Mouse (Mus musculus) midbrain, postnatal 0 days (tissue): ENCODE measurements around the gene Tlr9. TPM values are rescaled to one million over a fixed set of nuclear protein-coding genes. Genes with fewer than 3 reads are reported as not detected.
A peak's percentile ranks its signal among the peaks of the same experiment; 100 is the strongest.

ENCODE experiments used
- ATAC-seq: fragments of 200-750 bp; cut with Nextera tagmentation; 2 replicates; pipeline ENCODE4 v1.8.0; 2017; ENCODE audit warnings: moderate number of reproducible peaks, mild to moderate bottlenecking, moderate TSS enrichment, moderate library complexity; ENCODE audit not compliant: low FRiP score
- DNase-seq: peaks from one replicate; pipeline ENCODE4 v3.0.0-alpha.2; 2015; ENCODE audit warnings: low spot score
- H3K27ac ChIP-seq: fragments of 300-500 bp; sonication (generic); 2 replicates; pipeline ENCODE4 v1.5.1; 2014; ENCODE audit warnings: low read depth, mild to moderate bottlenecking, low read length, mixed read lengths
- H3K27me3 ChIP-seq: fragments of 300-500 bp; sonication (generic); 2 replicates; pipeline ENCODE4 v1.6.1; 2014; ENCODE audit warnings: low read length, control low read depth, mixed read lengths; ENCODE audit not compliant: insufficient read depth
- H3K36me3 ChIP-seq: fragments of 300-500 bp; sonication (generic); 2 replicates; pipeline ENCODE4 v1.6.1; 2014; ENCODE audit warnings: low read length, control low read depth, mixed read lengths; ENCODE audit not compliant: insufficient read depth
- H3K4me1 ChIP-seq: fragments of 300-500 bp; sonication (generic); 2 replicates; pipeline ENCODE4 v1.6.1; 2014; ENCODE audit warnings: mild to moderate bottlenecking, control low read depth, antibody characterized with exemption, low read length, mixed read lengths; ENCODE audit not compliant: insufficient read depth
- H3K4me2 ChIP-seq: fragments of 300-500 bp; sonication (generic); 2 replicates; pipeline ENCODE4 v1.6.1; 2014; ENCODE audit warnings: low read depth, mild to moderate bottlenecking, low read length, mixed read lengths; ENCODE audit not compliant: poor library complexity, severe bottlenecking
- H3K4me3 ChIP-seq: fragments of 300-500 bp; sonication (generic); 2 replicates; pipeline ENCODE4 v1.5.1; 2014; ENCODE audit warnings: low read depth, mild to moderate bottlenecking, low read length, moderate library complexity
- H3K9ac ChIP-seq: fragments of 300-500 bp; sonication (generic); replicated peaks from 2 replicates; pipeline ENCODE4 v1.6.1; 2014; ENCODE audit warnings: mild to moderate bottlenecking, low read length, moderate library complexity, mixed read lengths; ENCODE audit not compliant: poor library complexity, severe bottlenecking
- H3K9me3 ChIP-seq: fragments of 300-500 bp; sonication (generic); 2 replicates; pipeline ENCODE4 v1.6.1; 2016; ENCODE audit warnings: low read length, control low read depth
- CTCF ChIP-seq: IDR thresholded peaks from 2 replicates; pipeline ENCODE4 v1.5.1; 2016; ENCODE audit warnings: antibody characterized with exemption, mild to moderate bottlenecking
- WGBS: fragments of 180-500 bp; shearing (Covaris S2); extraction: QIAGEN DNeasy Blood & Tissue Kit; methylation state at CpG from one replicate; pipeline ENCODE4 v1.1.7; 2014; 5-methylcytosine and 5-hydroxymethylcytosine counted together
- polyA plus RNA-seq: library from polyadenylated mRNA; unstranded; fragments of >200 nt; fragmentation: Nextera tagmentation; extraction: Ambion mirVana; gene quantifications from 2 replicates; pipeline ENCODE4 v1.2.1, GENCODE M21; 2015
- total RNA-seq: library from RNA; depleted of rRNA; stranded (reverse); fragments of >200 nt; gene quantifications from 2 replicates; pipeline ENCODE4 v1.2.3, GENCODE M21; 2014

The Tlr9 gene
- total and polyA plus RNA-seq, 2 experiments from 2014 or later: 0.16 to 0.49 TPM

- H3K9ac ChIP-seq: 0 out of 2 replicates have a peak overlapping the region, but pooled peaks have one; percentile 24
- TF ChIP-seq CTCF: no peak
- H3K27ac ChIP-seq: no peak overlapping the region
- H3K4me2 ChIP-seq: no peak overlapping the region
- no peaks in the 10 kb centered on the region for H3K27me3 ChIP-seq
- peaks cover 5% of the 10 kb centered on the region; the same call in 1 of the 2 replicates for H3K36me3 ChIP-seq
- H3K4me1 ChIP-seq: peaks cover 12% of the 10 kb centered on the region; the same call in 1 of the 2 replicates
- H3K4me3 ChIP-seq: no peak overlapping the region
- no peak for DNase-seq
- H3K9me3 ChIP-seq: no peaks in the 10 kb centered on the region
- 88% methylated on average over 2 of the region's 2 CpGs for WGBS
- ATAC-seq: no peak
Measured at GRCm38 (mm10) chr9:106206515-106206914, 15.9 kb upstream of the Tlr9 start.

- H3K4me2 ChIP-seq: no peak overlapping the region
- no peak for ATAC-seq
- DNase-seq: no peak
- TF ChIP-seq CTCF: no peak
- H3K36me3 ChIP-seq: peaks cover 16% of the 10 kb centered on the region
- H3K4me1 ChIP-seq: peaks cover 12% of the 10 kb centered on the region; the same call in 1 of the 2 replicates
- 90% methylated on average over 5 of the region's 5 CpGs for whole genome bisulfite sequencing
- H3K27ac ChIP-seq: no peak overlapping the region
- H3K4me3 ChIP-seq: no peak overlapping the region
- H3K27me3 ChIP-seq: no peaks in the 10 kb centered on the region
- no peak overlapping the region for H3K9ac ChIP-seq
- no peaks in the 10 kb centered on the region for H3K9me3 ChIP-seq
Measured at GRCm38 (mm10) chr9:106208181-106208580, 14.2 kb upstream of the Tlr9 start.

GRCm38 (mm10) chr9:106209954-106210353 is 12.4 kb upstream of the Tlr9 start:
- Histone ChIP-seq H3K4me3 (no peak overlapping the region), H3K9ac (no peak overlapping the region), H3K36me3 (peaks cover 29% of the 10 kb centered on the region), H3K4me2 (no peak overlapping the region), H3K27me3 (no peaks in the 10 kb centered on the region), H3K4me1 (peaks cover 1% of the 10 kb centered on the region; the same call in 1 of the 2 replicates), H3K27ac (no peak overlapping the region), H3K9me3 (no peaks in the 10 kb centered on the region)
- no peak for TF ChIP-seq CTCF
- ATAC-seq (no peak), DNase-seq (no peak)
- WGBS: 88% methylated on average over 4 of the region's 4 CpGs

- H3K9me3 ChIP-seq: no peaks in the 10 kb centered on the region
- H3K4me1 ChIP-seq: no peaks in the 10 kb centered on the region
- H3K36me3 ChIP-seq: peaks cover 31% of the 10 kb centered on the region
- ATAC-seq (no peak), DNase-seq (no peak)
- H3K4me3 ChIP-seq: no peak overlapping the region
- H3K27me3 ChIP-seq: no peaks in the 10 kb centered on the region
- peak overlapping the region; percentile 48; the same call in 1 of the 2 replicates for H3K4me2 ChIP-seq
- peak overlapping the region; percentile 65; the same call in 1 of the 2 replicates for H3K27ac ChIP-seq
- 0 out of 2 replicates have a peak overlapping the region, but pooled peaks have one; percentile 3 for H3K9ac ChIP-seq
- TF ChIP-seq CTCF: no peak
- WGBS: 30% methylated on average over 9 of the region's 9 CpGs
Measured at GRCm38 (mm10) chr9:106210853-106211609, 11.4 kb upstream of the Tlr9 start.

- Histone ChIP-seq H3K4me2 (peak overlapping the region; percentile 48), H3K4me1 (no peaks in the 10 kb centered on the region), H3K9ac (0 out of 2 replicates have a peak overlapping the region, but pooled peaks have one; percentile 3), H3K27ac (peak overlapping the region; percentile 65), H3K36me3 (peaks cover 31% of the 10 kb centered on the region), H3K4me3 (peak overlapping the region; percentile 13; the same call in 1 of the 2 replicates), H3K9me3 (no peaks in the 10 kb centered on the region), H3K27me3 (no peaks in the 10 kb centered on the region)
- peak; percentile 100 for TF ChIP-seq CTCF
- ATAC-seq: peak; percentile 81
- DNase-seq: peak; percentile 95
- WGBS: 18% methylated on average over 37 of the region's 37 CpGs
Measured at GRCm38 (mm10) chr9:106211680-106212593, 10.5 kb upstream of the Tlr9 start.
